Mouse (Mus musculus) CH12.LX (cell line): ENCODE results near the gene Baiap2l2. TPM values are rescaled to one million over a fixed set of nuclear protein-coding genes. Genes with fewer than 3 reads are reported as not detected.
A peak's percentile ranks its signal among the peaks of the same experiment; 100 is the strongest.

Experiments used
- DNase-seq: peaks from one replicate; pipeline ENCODE4 v3.0.0-alpha.2; 2013; ENCODE audit errors: extremely low read depth
- H3K27ac ChIP-seq: 2 replicates; pipeline ENCODE4 v1.5.1; 2012; ENCODE audit warnings: low read depth, mild to moderate bottlenecking, control low read depth, moderate library complexity; ENCODE audit not compliant: insufficient read depth
- H3K27me3 ChIP-seq: replicated peaks from 2 replicates; pipeline ENCODE3; 2012; ENCODE audit warnings: inconsistent platforms
- H3K36me3 ChIP-seq, 2 experiments: replicated peaks in 1 of 2; 2 replicates each; pipeline versions ENCODE3 to v1.6.1; 2012; ENCODE audit warnings: inconsistent platforms in 1 of 2, low read length in 1 of 2, mild to moderate bottlenecking in 1 of 2, mixed read lengths in 1 of 2, moderate library complexity in 1 of 2; ENCODE audit not compliant: control insufficient read depth in 1 of 2, insufficient read depth in 1 of 2
- H3K4me1 ChIP-seq, 2 experiments: 2 replicates each; pipeline ENCODE4 v1.6.1; 2012; ENCODE audit warnings: inconsistent platforms in 1 of 2, moderate library complexity in 1 of 2; ENCODE audit not compliant: insufficient read depth in 2 of 2, control insufficient read depth in 1 of 2
- H3K4me2 ChIP-seq: 2 replicates; pipeline ENCODE4 v1.6.1; 2012; ENCODE audit warnings: low read depth, mild to moderate bottlenecking, control low read depth; ENCODE audit not compliant: poor library complexity, insufficient read depth, severe bottlenecking
- H3K4me3 ChIP-seq, 3 experiments: fragments of 150-350 bp in 1 of 3; sonication (generic) in 1 of 3; replicated peaks in 1 of 3; 2 replicates each; pipeline versions ENCODE3 to v1.5.1; 2011 to 2012; ENCODE audit warnings: low read depth in 2 of 3, low read length in 2 of 3, mild to moderate bottlenecking in 2 of 3, moderate library complexity in 2 of 3, control low read depth in 1 of 3, improper control_type of control experiment in 1 of 3, inconsistent platforms in 1 of 3, mixed read lengths in 1 of 3; ENCODE audit not compliant: poor library complexity in 1 of 3
- H3K79me2 ChIP-seq: replicated peaks from 2 replicates; pipeline ENCODE4 v1.6.1; 2012; ENCODE audit warnings: mild to moderate bottlenecking, moderate library complexity; ENCODE audit not compliant: control insufficient read depth, poor library complexity, insufficient read depth, severe bottlenecking; ENCODE audit errors: extremely low read depth
- H3K9ac ChIP-seq: 2 replicates; pipeline ENCODE4 v1.6.1; 2012; ENCODE audit warnings: low read depth, mild to moderate bottlenecking, control low read depth, moderate library complexity; ENCODE audit not compliant: insufficient read depth
- H3K9me3 ChIP-seq: replicated peaks from 2 replicates; pipeline ENCODE3; 2012; ENCODE audit warnings: low read length, inconsistent platforms, mixed read lengths
- BHLHE40 ChIP-seq: IDR thresholded peaks from 2 replicates; pipeline ENCODE4 v1.6.1; 2011; ENCODE audit warnings: mild to moderate bottlenecking, low read depth, low read length, improper control_type of control experiment
- CHD1 ChIP-seq: IDR thresholded peaks from 2 replicates; pipeline ENCODE4 v1.6.1; 2012; ENCODE audit warnings: low read depth, low read length, improper control_type of control experiment, inconsistent platforms
- CHD2 ChIP-seq: IDR thresholded peaks from 2 replicates; pipeline ENCODE4 v1.6.1; 2011; ENCODE audit warnings: low read length, improper control_type of control experiment
- ELF1 ChIP-seq: IDR thresholded peaks from 2 replicates; pipeline ENCODE4 v1.6.1; 2014; ENCODE audit warnings: low read depth, mild to moderate bottlenecking, inconsistent platforms, low read length, improper control_type of control experiment
- EP300 ChIP-seq: IDR thresholded peaks from 2 replicates; pipeline ENCODE4 v1.6.1; 2011; ENCODE audit warnings: low read length, improper control_type of control experiment
- ETS1 ChIP-seq: conservative IDR thresholded peaks from 2 replicates; pipeline ENCODE4 v1.6.1; 2012; ENCODE audit warnings: low read depth, mild to moderate bottlenecking, inconsistent platforms, low read length, improper control_type of control experiment, moderate library complexity
- HCFC1 ChIP-seq: IDR thresholded peaks from 2 replicates; pipeline ENCODE4 v1.6.1; 2012; ENCODE audit warnings: low read depth, mild to moderate bottlenecking, inconsistent platforms, low read length, improper control_type of control experiment
- IRF4 ChIP-seq: IDR thresholded peaks from 2 replicates; pipeline ENCODE4 v1.6.1; 2014; ENCODE audit warnings: low read depth, mild to moderate bottlenecking, inconsistent platforms, low read length, improper control_type of control experiment
- JUN ChIP-seq: IDR thresholded peaks from 2 replicates; pipeline ENCODE4 v1.6.1; 2011; ENCODE audit warnings: low read depth, mild to moderate bottlenecking, low read length, improper control_type of control experiment, moderate library complexity; ENCODE audit not compliant: insufficient read depth
- JUND ChIP-seq: conservative IDR thresholded peaks from 2 replicates; pipeline ENCODE4 v1.6.1; 2011; ENCODE audit warnings: low read depth, low read length, improper control_type of control experiment
- KAT2A ChIP-seq: IDR thresholded peaks from 2 replicates; pipeline ENCODE4 v1.6.1; 2012; ENCODE audit warnings: low read length, improper control_type of control experiment, inconsistent platforms; ENCODE audit not compliant: insufficient replicate concordance
- MAFK ChIP-seq: IDR thresholded peaks from 2 replicates; pipeline ENCODE4 v1.6.1; 2011; ENCODE audit warnings: low read length, improper control_type of control experiment; ENCODE audit not compliant: insufficient replicate concordance
- MAX ChIP-seq: IDR thresholded peaks from 2 replicates; pipeline ENCODE4 v1.6.1; 2011; ENCODE audit warnings: low read length, improper control_type of control experiment
- MAZ ChIP-seq: IDR thresholded peaks from 2 replicates; pipeline ENCODE4 v1.6.1; 2012; ENCODE audit warnings: low read depth, mild to moderate bottlenecking, inconsistent platforms, low read length, improper control_type of control experiment, moderate library complexity
- MEF2A ChIP-seq: IDR thresholded peaks from 2 replicates; pipeline ENCODE4 v1.6.1; 2014; ENCODE audit warnings: low read depth, mild to moderate bottlenecking, inconsistent platforms, low read length, improper control_type of control experiment, borderline replicate concordance
- MYC ChIP-seq: IDR thresholded peaks from 2 replicates; pipeline ENCODE4 v1.6.1; 2011; ENCODE audit warnings: low read depth, mild to moderate bottlenecking, improper control_type of control experiment, low read length
- NELFE ChIP-seq: IDR thresholded peaks from 2 replicates; pipeline ENCODE4 v1.6.1; 2011; ENCODE audit warnings: low read depth, low read length, improper control_type of control experiment
- PAX5 ChIP-seq: IDR thresholded peaks from 2 replicates; pipeline ENCODE4 v1.6.1; 2012; ENCODE audit warnings: low read length, inconsistent platforms, mixed read lengths
- POLR2A ChIP-seq: IDR thresholded peaks from 2 replicates; pipeline ENCODE4 v1.6.1; 2011; ENCODE audit warnings: low read depth, mild to moderate bottlenecking, improper control_type of control experiment, low read length
- POLR2AphosphoS2 ChIP-seq: IDR thresholded peaks from 2 replicates; pipeline ENCODE4 v1.6.1; 2011; ENCODE audit warnings: low read depth, low read length, improper control_type of control experiment
- RAD21 ChIP-seq: IDR thresholded peaks from 2 replicates; pipeline ENCODE4 v1.6.1; 2011; ENCODE audit warnings: low read depth, mild to moderate bottlenecking, low read length, improper control_type of control experiment, moderate library complexity
- RCOR1 ChIP-seq: conservative IDR thresholded peaks from 2 replicates; pipeline ENCODE4 v1.6.1; 2012; ENCODE audit warnings: low read depth, mild to moderate bottlenecking, inconsistent platforms, low read length, improper control_type of control experiment
- SIN3A ChIP-seq: IDR thresholded peaks from 2 replicates; pipeline ENCODE4 v1.6.1; 2012; ENCODE audit warnings: low read length, improper control_type of control experiment, inconsistent platforms
- SMC3 ChIP-seq: IDR thresholded peaks from 2 replicates; pipeline ENCODE4 v1.6.1; 2011; ENCODE audit warnings: low read depth, low read length, improper control_type of control experiment
- TCF12 ChIP-seq: IDR thresholded peaks from 2 replicates; pipeline ENCODE4 v1.6.1; 2014; ENCODE audit warnings: low read depth, mild to moderate bottlenecking, inconsistent platforms, low read length, improper control_type of control experiment
- UBTF ChIP-seq: IDR thresholded peaks from 2 replicates; pipeline ENCODE4 v1.6.1; 2012; ENCODE audit warnings: low read depth, mild to moderate bottlenecking, inconsistent platforms, low read length, improper control_type of control experiment, moderate library complexity
- USF1 ChIP-seq: IDR thresholded peaks from 2 replicates; pipeline ENCODE4 v1.6.1; 2014; ENCODE audit warnings: low read depth, mild to moderate bottlenecking, inconsistent platforms, low read length, improper control_type of control experiment
- USF2 ChIP-seq: conservative IDR thresholded peaks from 2 replicates; pipeline ENCODE4 v1.6.1; 2011; ENCODE audit warnings: low read depth, low read length, improper control_type of control experiment
- ZC3H11A ChIP-seq: IDR thresholded peaks from 2 replicates; pipeline ENCODE4 v1.6.1; 2012; ENCODE audit warnings: low read depth, mild to moderate bottlenecking, inconsistent platforms, low read length, improper control_type of control experiment
- ZKSCAN1 ChIP-seq: IDR thresholded peaks from 2 replicates; pipeline ENCODE4 v1.6.1; 2012; ENCODE audit warnings: low read depth, inconsistent platforms, low read length, improper control_type of control experiment, borderline replicate concordance
- ZMIZ1 ChIP-seq: IDR thresholded peaks from 2 replicates; pipeline ENCODE4 v1.6.1; 2012; ENCODE audit warnings: low read depth, mild to moderate bottlenecking, inconsistent platforms, low read length, improper control_type of control experiment
- dilution Hi-C: fragments of 300-500 bp; cut with MboI; formaldehyde crosslinking; loops from 2 replicates; pipeline ENCODE4 v1.14.3; 2020; ENCODE audit warnings: low sequenced_read_pairs; ENCODE audit not compliant: extremely low pct_unique_long_range_greater_than_20kb, extremely low pct_ligation_motif_present
- in situ Hi-C: fragments of 300-500 bp; cut with MboI; formaldehyde crosslinking; loops from 3 replicates; pipeline ENCODE4 v1.14.3; 2019; ENCODE audit warnings: low sequenced_read_pairs, low pct_ligation_motif_present, low pct_unique_long_range_greater_than_20kb, mixed read lengths
- polyA plus RNA-seq: library from polyadenylated mRNA; unstranded; fragments of >175 nt; gene quantifications from 2 replicates; pipeline ENCODE4 v1.2.1, GENCODE M21; 2012; ENCODE audit warnings: low read depth; ENCODE audit not compliant: insufficient read length
- total RNA-seq, 2 experiments: library from RNA; depleted of rRNA; stranded (reverse); fragments of 300-350 nt in 1 of 2; fragments of >200 nt in 1 of 2; gene quantifications; 2 replicates each; pipeline ENCODE4 v1.2.3; 2012 to 2014

Baiap2l2 gene
- total and polyA plus RNA-seq, 3 experiments = 0.84 to 1.5 TPM; not detected in 1

DNA sequence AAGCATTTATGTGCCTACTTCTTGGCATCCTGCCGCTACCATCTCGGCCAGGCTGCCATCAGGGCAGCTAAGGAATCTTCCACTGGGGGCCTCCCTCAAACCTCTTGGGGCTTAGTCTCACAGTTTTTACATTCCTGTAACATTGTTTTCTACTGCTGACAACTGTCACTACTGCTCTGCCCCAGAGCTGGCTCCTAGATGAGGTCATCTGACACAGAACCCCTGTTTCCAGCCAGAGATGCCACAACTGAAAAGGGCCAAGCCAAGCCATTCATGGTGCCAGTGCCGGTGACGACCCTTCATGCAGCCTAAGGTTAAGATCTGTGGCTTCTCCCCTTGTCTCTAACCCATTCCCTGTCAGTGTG, 38.4 kb upstream of the Baiap2l2 start:
- Histone ChIP-seq H3K27ac (peak overlapping the region; percentile 97), H3K4me2 (peak overlapping the region; percentile 77)
- in situ Hi-C loops = loop anchor here (5.0 kb wide), 1 partner anchor 36 kb away; the partner anchor contains the start of gene Baiap2l2

DNA sequence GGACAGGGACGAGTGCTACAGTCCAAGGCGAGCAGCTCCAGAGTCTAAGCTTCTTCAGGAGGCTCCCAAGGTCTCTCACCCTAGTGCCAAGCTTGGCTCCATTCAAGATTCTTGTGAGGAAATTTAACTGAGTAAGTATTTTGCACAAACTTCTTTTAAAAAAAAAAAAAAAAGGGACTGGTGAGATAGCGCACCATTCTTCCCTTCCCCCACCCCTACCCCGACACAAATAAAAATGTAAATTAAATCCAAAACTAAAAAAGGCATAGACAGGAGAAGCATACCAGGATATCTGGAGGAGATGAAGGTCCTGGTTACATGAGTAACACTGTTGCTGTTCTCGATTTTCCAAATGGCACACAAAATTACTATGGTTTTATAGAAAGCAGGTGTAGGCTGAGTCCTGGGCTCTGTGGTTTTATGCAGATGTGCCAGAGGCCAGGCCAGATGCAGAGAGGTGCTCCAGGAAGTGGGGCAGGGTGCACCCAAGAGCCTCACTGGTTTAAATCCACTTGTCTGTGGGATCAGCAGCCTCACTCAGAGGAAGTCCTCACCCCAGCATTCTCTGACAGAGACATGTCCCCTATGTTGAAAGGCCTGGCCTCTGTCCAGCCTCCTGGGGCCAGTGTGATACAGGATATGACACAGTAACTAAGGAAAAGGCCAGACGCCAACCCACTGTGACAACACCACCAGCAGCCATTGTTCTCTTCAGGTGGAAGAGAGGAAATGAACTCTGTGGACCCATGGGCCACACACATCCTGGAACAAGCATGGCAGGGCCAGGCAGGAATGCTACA, 37.9 kb upstream of the Baiap2l2 start:
- peak overlapping the region; percentile 77 for H3K4me2 ChIP-seq
- peaks cover 16 to 25% of the 10 kb centered on the region in 2 experiments for H3K36me3 ChIP-seq
- H3K27ac ChIP-seq = peak overlapping the region; percentile 97
- in situ Hi-C loops = loop anchor here (5.0 kb wide), 1 partner anchor 36 kb away; the partner anchor contains the start of gene Baiap2l2
- dilution Hi-C loops = no loop called here
- H3K4me3 ChIP-seq = peak overlapping the region; percentile 39 to 50 (median 40)
- DNase-seq = peak; percentile 87
- H3K27me3 ChIP-seq = no peaks in the 10 kb centered on the region
- no peaks in the 10 kb centered on the region for H3K9me3 ChIP-seq
- peaks cover 25 to 69% of the 10 kb centered on the region in 2 experiments for H3K4me1 ChIP-seq
- H3K79me2 ChIP-seq = peaks cover 30% of the 10 kb centered on the region
- H3K9ac ChIP-seq = peak overlapping the region; percentile 32
- TF ChIP-seq POLR2A (peak; percentile 68), BHLHE40 (peak; percentile 68), JUN (no peak; the same call in 1 of the 2 replicates), NELFE (0 out of 2 replicates have a peak, but pooled peaks have one; percentile 43), MAZ (peak; percentile 54; the same call in 1 of the 2 replicates), MYC (peak; percentile 75), USF2 (no peak), POLR2AphosphoS2 (no peak), MAFK (peak; percentile 63; the same call in 1 of the 2 replicates), MEF2A (peak; percentile 78), UBTF (no peak), SIN3A (peak; percentile 59; the same call in 1 of the 2 replicates), RAD21 (no peak; the same call in 1 of the 2 replicates), ELF1 (peak; percentile 91), HCFC1 (peak; percentile 42; the same call in 1 of the 2 replicates), SMC3 (no peak; the same call in 1 of the 2 replicates), KAT2A (0 out of 2 replicates have a peak, but pooled peaks have one; percentile 39), RCOR1 (peak; percentile 55; the same call in 1 of the 2 replicates), IRF4 (no peak; the same call in 1 of the 2 replicates), TCF12 (peak; percentile 94), PAX5 (no peak)

More for the DNA sequence above, 38.4 kb upstream of the Baiap2l2 start:
- TF ChIP-seq KAT2A (no peak), POLR2AphosphoS2 (no peak), SIN3A (peak; percentile 86), JUND (peak; percentile 7; the same call in 1 of the 2 replicates), CHD1 (no peak), ZC3H11A (no peak), MAX (0 out of 2 replicates have a peak, but pooled peaks have one; percentile 12), ZMIZ1 (no peak), BHLHE40 (peak; percentile 18; the same call in 1 of the 2 replicates), JUN (peak; percentile 58; the same call in 1 of the 2 replicates), TCF12 (no peak), EP300 (peak; percentile 48; the same call in 1 of the 2 replicates), IRF4 (peak; percentile 45; the same call in 1 of the 2 replicates), ETS1 (peak; percentile 50; the same call in 1 of the 2 replicates), MYC (no peak), UBTF (no peak), USF1 (0 out of 2 replicates have a peak, but pooled peaks have one; percentile 2), SMC3 (no peak), HCFC1 (no peak), CHD2 (no peak; the same call in 1 of the 2 replicates), ZKSCAN1 (no peak)
- Histone ChIP-seq H3K79me2 (peaks cover 30% of the 10 kb centered on the region), H3K4me1 (peaks cover 25 to 69% of the 10 kb centered on the region in 2 experiments), H3K4me3 (peak overlapping the region; percentile 15 to 38 (median 32)), H3K9me3 (no peaks in the 10 kb centered on the region), H3K27me3 (no peaks in the 10 kb centered on the region), H3K36me3 (peaks cover 11 to 20% of the 10 kb centered on the region in 2 experiments), H3K9ac (peak overlapping the region; percentile 45)
- dilution Hi-C loops = no loop called here
- peak; percentile 52 for DNase-seq
